23 mouse cellular contexts compared by ENCODE assay signal in genomic region chrX:161524257-161524646, GRCm38 (mm10).
DNase-seq lines count a peak whose midpoint lies in the region; ATAC-seq and TF ChIP-seq lines count a peak whose summit lies in the region.
"Had no signal": no experiment of that assay in that cellular context is flagged by ENCODE, and none has a peak within 500 bp of the region (broad histone marks: within the 10 kb centered on the region; RNA-seq: fewer than 3 reads in every experiment).

No protein-coding gene starts in this region.

- H3K9ac ChIP-seq in forebrain, embryonic 11.5 days (ENCODE audit: low read length), result no peak overlapping the region
- H3K9ac ChIP-seq in midbrain, embryonic 13.5 days (replicated peaks), result no peak overlapping the region
- H3K9ac ChIP-seq in midbrain, embryonic 16.5 days (ENCODE audit: low read depth, low read length), result no peak overlapping the region
- H3K9ac ChIP-seq in neural tube, embryonic 15.5 days (replicated peaks), result no peak overlapping the region
- H3K9ac ChIP-seq in lung, postnatal 0 days (replicated peaks; ENCODE audit: low read depth), result no peak overlapping the region
- H3K9ac ChIP-seq: heart, embryonic 13.5 days; hindbrain, embryonic 15.5 days; limb, embryonic 15.5 days; liver, embryonic 13.5 days; neural tube, embryonic 12.5 days had no signal

- ATAC-seq in forebrain, embryonic 11.5 days (replicated peaks; ENCODE audit: low FRiP score), result peak; percentile 62
- ATAC-seq in midbrain, embryonic 13.5 days, result no peak
- no peak for ATAC-seq in midbrain, embryonic 16.5 days
- peak; percentile 53; the same call in 1 of the 2 replicates for ATAC-seq in neural tube, embryonic 15.5 days (ENCODE audit: low FRiP score)
- ATAC-seq in lung, postnatal 0 days, result no peak

- 45% methylated on average over 3 of the region's 3 CpGs for WGBS in forebrain, embryonic 11.5 days
- 55% methylated on average over 3 of the region's 3 CpGs for WGBS in forebrain, embryonic 10.5 days
- 65% methylated on average over 3 of the region's 3 CpGs for WGBS in midbrain, embryonic 13.5 days
- 53% methylated on average over 3 of the region's 3 CpGs for WGBS in midbrain, embryonic 16.5 days
- 57% methylated on average over 3 of the region's 3 CpGs for WGBS in neural tube, embryonic 15.5 days
- 76% methylated on average over 3 of the region's 3 CpGs for WGBS in lung, postnatal 0 days

- H3K4me1 ChIP-seq in forebrain, embryonic 11.5 days (replicated peaks; ENCODE audit: control insufficient read depth, insufficient read depth, low read length), result peaks cover 2% of the 10 kb centered on the region; the same call in 1 of the 2 replicates
- peaks cover 14% of the 10 kb centered on the region; the same call in 1 of the 2 replicates for H3K4me1 ChIP-seq in forebrain, embryonic 10.5 days
- 0 out of 2 replicates have a peak, but pooled peaks cover 6% of the 10 kb centered on the region for H3K4me1 ChIP-seq in midbrain, embryonic 13.5 days (replicated peaks)
- H3K4me1 ChIP-seq in midbrain, embryonic 16.5 days (ENCODE audit: control insufficient read depth, insufficient read depth, low read length), result peaks cover 4% of the 10 kb centered on the region; the same call in 1 of the 2 replicates
- 0 out of 2 replicates have a peak, but pooled peaks cover 2% of the 10 kb centered on the region for H3K4me1 ChIP-seq in neural tube, embryonic 15.5 days
- H3K4me1 ChIP-seq in lung, postnatal 0 days (ENCODE audit: insufficient read depth, low read depth, low read length), result no peaks in the 10 kb centered on the region
- H3K4me1 ChIP-seq: heart, embryonic 13.5 days; hindbrain, embryonic 15.5 days; limb, embryonic 10.5 days; limb, embryonic 15.5 days; liver, embryonic 13.5 days; neural tube, embryonic 12.5 days had no signal

- H3K36me3 ChIP-seq in forebrain, embryonic 11.5 days (ENCODE audit: control insufficient read depth, insufficient read depth, low read length), result no peaks in the 10 kb centered on the region
- no peaks in the 10 kb centered on the region for H3K36me3 ChIP-seq in forebrain, embryonic 10.5 days (replicated peaks)
- no peaks in the 10 kb centered on the region for H3K36me3 ChIP-seq in midbrain, embryonic 13.5 days
- no peaks in the 10 kb centered on the region for H3K36me3 ChIP-seq in midbrain, embryonic 16.5 days (ENCODE audit: control insufficient read depth, insufficient read depth, low read length)
- H3K36me3 ChIP-seq in neural tube, embryonic 15.5 days, result no peaks in the 10 kb centered on the region
- no peaks in the 10 kb centered on the region for H3K36me3 ChIP-seq in lung, postnatal 0 days (ENCODE audit: insufficient read depth, low read length)
- H3K36me3 ChIP-seq: heart, embryonic 13.5 days; hindbrain, embryonic 15.5 days; limb, embryonic 10.5 days; limb, embryonic 15.5 days; liver, embryonic 13.5 days; neural tube, embryonic 12.5 days had no signal

- no peak overlapping the region for H3K4me3 ChIP-seq in forebrain, embryonic 11.5 days (ENCODE audit: low read depth, low read length)
- H3K4me3 ChIP-seq in forebrain, embryonic 10.5 days, result no peak overlapping the region
- H3K4me3 ChIP-seq in midbrain, embryonic 13.5 days (replicated peaks), result no peak overlapping the region
- H3K4me3 ChIP-seq in midbrain, embryonic 16.5 days (ENCODE audit: low read depth, low read length), result no peak overlapping the region
- H3K4me3 ChIP-seq in neural tube, embryonic 15.5 days (replicated peaks), result no peak overlapping the region
- H3K4me3 ChIP-seq in lung, postnatal 0 days (ENCODE audit: low read depth, low read length), result no peak overlapping the region
- H3K4me3 ChIP-seq: erythroblast, embryonic 14.5 days; heart, embryonic 13.5 days; hindbrain, embryonic 15.5 days; limb, embryonic 10.5 days; limb, embryonic 15.5 days; liver, embryonic 13.5 days; neural tube, embryonic 12.5 days had no signal

- no peak overlapping the region for H3K27ac ChIP-seq in forebrain, embryonic 11.5 days (ENCODE audit: low read depth, low read length)
- no peak overlapping the region for H3K27ac ChIP-seq in forebrain, embryonic 10.5 days
- peak overlapping the region; percentile 19; the same call in 1 of the 2 replicates for H3K27ac ChIP-seq in midbrain, embryonic 13.5 days
- H3K27ac ChIP-seq in midbrain, embryonic 16.5 days (ENCODE audit: low read length), result no peak overlapping the region
- no peak overlapping the region for H3K27ac ChIP-seq in neural tube, embryonic 15.5 days (replicated peaks)
- no peak overlapping the region for H3K27ac ChIP-seq in lung, postnatal 0 days (ENCODE audit: low read length)
- H3K27ac ChIP-seq: heart, embryonic 13.5 days; limb, embryonic 10.5 days; limb, embryonic 15.5 days; liver, embryonic 13.5 days; neural tube, embryonic 12.5 days had no signal

- peaks cover 21% of the 10 kb centered on the region for H3K27me3 ChIP-seq in forebrain, embryonic 11.5 days (ENCODE audit: control insufficient read depth, insufficient read depth, low read length)
- peaks cover 99% of the 10 kb centered on the region for H3K27me3 ChIP-seq in forebrain, embryonic 10.5 days (ENCODE audit: poor library complexity, severe bottlenecking)
- H3K27me3 ChIP-seq in midbrain, embryonic 13.5 days, result peaks cover 42% of the 10 kb centered on the region; the same call in 1 of the 2 replicates
- peaks cover 12% of the 10 kb centered on the region for H3K27me3 ChIP-seq in midbrain, embryonic 16.5 days (ENCODE audit: control insufficient read depth, insufficient read depth, low read depth, low read length)
- peaks cover 14% of the 10 kb centered on the region; the same call in 1 of the 2 replicates for H3K27me3 ChIP-seq in neural tube, embryonic 15.5 days (replicated peaks)
- H3K27me3 ChIP-seq in lung, postnatal 0 days (replicated peaks; ENCODE audit: insufficient read depth, low read length), result no peaks in the 10 kb centered on the region
- H3K27me3 ChIP-seq: liver, embryonic 13.5 days; neural tube, embryonic 12.5 days had no signal

- H3K9me3 ChIP-seq in forebrain, embryonic 11.5 days (ENCODE audit: control insufficient read depth, low read length), result no peaks in the 10 kb centered on the region
- H3K9me3 ChIP-seq in forebrain, embryonic 10.5 days, result no peaks in the 10 kb centered on the region
- no peaks in the 10 kb centered on the region for H3K9me3 ChIP-seq in midbrain, embryonic 13.5 days
- no peaks in the 10 kb centered on the region for H3K9me3 ChIP-seq in midbrain, embryonic 16.5 days (replicated peaks; ENCODE audit: control insufficient read depth, low read length, poor library complexity, severe bottlenecking)
- no peaks in the 10 kb centered on the region for H3K9me3 ChIP-seq in neural tube, embryonic 15.5 days (replicated peaks)
- H3K9me3 ChIP-seq in lung, postnatal 0 days (ENCODE audit: low read length), result no peaks in the 10 kb centered on the region
- H3K9me3 ChIP-seq: heart, embryonic 13.5 days; hindbrain, embryonic 15.5 days; limb, embryonic 10.5 days; limb, embryonic 15.5 days; liver, embryonic 13.5 days; neural tube, embryonic 12.5 days had no signal

- no peak for DNase-seq in forebrain, embryonic 11.5 days (ENCODE audit: low spot score)
- no peak for DNase-seq in forebrain, embryonic 10.5 days (ENCODE audit: extremely low spot score, low spot score)
- DNase-seq in Muller cell, postnatal 12 days (ENCODE audit: inconsistent ontology term), result peak; percentile 5
- no peak for DNase-seq in lung, postnatal 0 days (ENCODE audit: low spot score)
- DNase-seq: adrenal gland, postnatal 36 days; cerebellum, adult 8-10 months; heart, postnatal 10 days; kidney, adult 18-20 months; kidney, postnatal 36 days; liver, embryonic 13.5 days; lung, adult 18-20 months; lung, postnatal 10 days; thymus, adult 2 months; thymus, postnatal 36 days had no signal

- H3K4me2 ChIP-seq in forebrain, embryonic 11.5 days (ENCODE audit: low read depth, low read length, severe bottlenecking), result no peak overlapping the region
- H3K4me2 ChIP-seq in midbrain, embryonic 13.5 days (replicated peaks), result no peak overlapping the region
- no peak overlapping the region for H3K4me2 ChIP-seq in midbrain, embryonic 16.5 days (ENCODE audit: low read length)
- H3K4me2 ChIP-seq in neural tube, embryonic 15.5 days, result no peak overlapping the region
- no peak overlapping the region for H3K4me2 ChIP-seq in lung, postnatal 0 days (replicated peaks; ENCODE audit: low read depth, low read length)
- H3K4me2 ChIP-seq: heart, embryonic 13.5 days; hindbrain, embryonic 15.5 days; limb, embryonic 15.5 days; liver, embryonic 13.5 days; neural tube, embryonic 12.5 days had no signal

- TF ChIP-seq CTCF in lung, postnatal 0 days (IDR thresholded peaks at IDR 0.05), result no peak

- no peak for TF ChIP-seq EP300 in lung, postnatal 0 days (IDR thresholded peaks at IDR 0.05)

Comparison
In these comparisons a context has a peak if more than half of its experiments do, and no peak if none do; other contexts are left out.
1. ATAC-seq: peak in forebrain, embryonic 11.5 days (single experiment) and neural tube, embryonic 15.5 days (single experiment); none in midbrain, embryonic 13.5 days (single experiment), midbrain, embryonic 16.5 days (single experiment) and lung, postnatal 0 days (single experiment).